Mouse (Mus musculus) ES-E14 (cell line): ENCODE measurements at regions not wholly inside any gene's neighbourhood (a gene's known extent, or its start where the extent isn't known, plus 50 kb on each side); places are given as distances from the start of the nearest gene placed in this dataset.

Source experiments
- DNase-seq: peaks from one replicate; pipeline ENCODE4 v3.0.0-alpha.2; 2013; ENCODE audit warnings: low read depth, low spot score
- H3K27ac ChIP-seq: 2 replicates; pipeline ENCODE4 v1.5.1; 2012; ENCODE audit warnings: low read depth, mild to moderate bottlenecking, low read length, moderate library complexity, mixed read lengths; ENCODE audit not compliant: poor library complexity, insufficient read depth, severe bottlenecking
- H3K36me3 ChIP-seq: 2 replicates; pipeline ENCODE4 v1.6.1; 2012; ENCODE audit warnings: mild to moderate bottlenecking, low read length, moderate library complexity, mixed read lengths; ENCODE audit not compliant: control insufficient read depth, poor library complexity, insufficient read depth, severe bottlenecking
- H3K4me1 ChIP-seq, 2 experiments: fragments of 150-350 bp in 1 of 2; sonication (generic) in 1 of 2; 2 replicates each; pipeline ENCODE4 v1.6.1; 2012; ENCODE audit warnings: low read length in 2 of 2, mild to moderate bottlenecking in 1 of 2, mixed read lengths in 1 of 2; ENCODE audit not compliant: control insufficient read depth in 2 of 2, insufficient read depth in 2 of 2, poor library complexity in 1 of 2
- H3K4me3 ChIP-seq, 2 experiments: fragments of 150-350 bp in 1 of 2; sonication (generic) in 1 of 2; 2 replicates each; pipeline ENCODE4 v1.5.1; 2012; ENCODE audit warnings: low read length in 2 of 2, low read depth in 1 of 2, mild to moderate bottlenecking in 1 of 2, mixed read lengths in 1 of 2; ENCODE audit not compliant: insufficient read depth in 1 of 2, poor library complexity in 1 of 2, severe bottlenecking in 1 of 2
- H3K9ac ChIP-seq: 2 replicates; pipeline ENCODE4 v1.6.1; 2012; ENCODE audit warnings: low read depth, mild to moderate bottlenecking, low read length, mixed read lengths; ENCODE audit not compliant: poor library complexity, insufficient read depth, severe bottlenecking
- H3K9me3 ChIP-seq: fragments of 150-350 bp; sonication (generic); 2 replicates; pipeline ENCODE4 v1.6.1; 2012; ENCODE audit warnings: low read depth, mild to moderate bottlenecking, low read length; ENCODE audit not compliant: control insufficient read depth, insufficient read depth
- CHD2 ChIP-seq: IDR thresholded peaks from 2 replicates; pipeline ENCODE4 v1.6.1; 2014; ENCODE audit warnings: mild to moderate bottlenecking, low read depth, low read length, inconsistent platforms
- HCFC1 ChIP-seq: IDR thresholded peaks from 2 replicates; pipeline ENCODE4 v1.6.1; 2012; ENCODE audit warnings: low read length, inconsistent platforms, borderline replicate concordance; ENCODE audit not compliant: insufficient read depth
- MAFK ChIP-seq: IDR thresholded peaks from 2 replicates; pipeline ENCODE4 v1.6.1; 2014; ENCODE audit warnings: mild to moderate bottlenecking, low read depth, low read length, inconsistent platforms; ENCODE audit not compliant: insufficient read depth
- ZC3H11A ChIP-seq: IDR thresholded peaks from 2 replicates; pipeline ENCODE4 v1.6.1; 2012; ENCODE audit warnings: low read depth, mild to moderate bottlenecking, inconsistent platforms, low read length, borderline replicate concordance
- ZNF384 ChIP-seq: IDR thresholded peaks from 2 replicates; pipeline ENCODE4 v1.6.1; 2012; ENCODE audit warnings: low read depth, low read length, inconsistent platforms
- in situ Hi-C, 2 experiments: fragments of 600-800 bp; cut with MboI; formaldehyde crosslinking; loops; one replicate each; pipeline ENCODE4 v1.15.1; 2025; ENCODE audit warnings: low sequenced_read_pairs in 2 of 2, inconsistent platforms in 1 of 2; ENCODE audit not compliant: unreplicated experiment in 2 of 2

- Histone ChIP-seq H3K4me3 (no peak overlapping the region), H3K4me1 (no peaks in the 10 kb centered on the region), H3K36me3 (no peaks in the 10 kb centered on the region), H3K9me3 (no peaks in the 10 kb centered on the region), H3K27ac (no peak overlapping the region), H3K9ac (no peak overlapping the region)
- TF ChIP-seq MAFK (no peak), ZNF384 (no peak)
- DNase-seq, result no peak
- in situ Hi-C loops, result no loop called here
Measured at GRCm38 (mm10) chr6:117104463-117104862, 63.9 kb upstream of the Cxcl12 start.

GRCm38 (mm10) chr6:117105182-117105589 lies 63.1 kb upstream of the Cxcl12 start:
- Histone ChIP-seq H3K27ac (no peak overlapping the region), H3K9ac (no peak overlapping the region), H3K36me3 (no peaks in the 10 kb centered on the region), H3K4me1 (no peaks in the 10 kb centered on the region), H3K4me3 (no peak overlapping the region), H3K9me3 (no peaks in the 10 kb centered on the region)
- TF ChIP-seq ZC3H11A, result no peak
- TF ChIP-seq MAFK, result no peak
- TF ChIP-seq HCFC1, result no peak
- no peak for TF ChIP-seq ZNF384
- TF ChIP-seq CHD2, result no peak
- no peak for DNase-seq
- in situ Hi-C loops, result no loop called here

- Histone ChIP-seq H3K4me1 (no peaks in the 10 kb centered on the region), H3K9me3 (no peaks in the 10 kb centered on the region), H3K36me3 (no peaks in the 10 kb centered on the region), H3K9ac (no peak overlapping the region), H3K4me3 (no peak overlapping the region), H3K27ac (no peak overlapping the region)
- in situ Hi-C loops, result no loop called here
- TF ChIP-seq HCFC1 (no peak), ZNF384 (no peak), CHD2 (no peak), ZC3H11A (no peak), MAFK (no peak)
- DNase-seq, result no peak
Measured at GRCm38 (mm10) chr6:117110291-117110690, 58.0 kb upstream of the Cxcl12 start.

- Histone ChIP-seq H3K9ac (no peak overlapping the region), H3K36me3 (no peaks in the 10 kb centered on the region), H3K9me3 (no peaks in the 10 kb centered on the region), H3K4me1 (no peaks in the 10 kb centered on the region), H3K4me3 (no peak overlapping the region), H3K27ac (no peak overlapping the region)
- no peak for DNase-seq
- TF ChIP-seq CHD2, result no peak
- no peak for TF ChIP-seq HCFC1
- TF ChIP-seq ZC3H11A, result no peak
- TF ChIP-seq ZNF384, result no peak
- no peak for TF ChIP-seq MAFK
- in situ Hi-C loops, result no loop called here
Measured at GRCm38 (mm10) chr6:117114859-117115258, 53.5 kb upstream of the Cxcl12 start.

- no peak overlapping the region for H3K4me3 ChIP-seq
- no peak overlapping the region for H3K27ac ChIP-seq
- DNase-seq, result no peak
- no peaks in the 10 kb centered on the region for H3K36me3 ChIP-seq
- H3K9ac ChIP-seq, result no peak overlapping the region
- no peak for TF ChIP-seq CHD2
- TF ChIP-seq ZNF384, result no peak
- TF ChIP-seq HCFC1, result no peak
- no peak for TF ChIP-seq ZC3H11A
- no peak for TF ChIP-seq MAFK
- no peaks in the 10 kb centered on the region for H3K9me3 ChIP-seq
- no peaks in the 10 kb centered on the region for H3K4me1 ChIP-seq
- in situ Hi-C loops, result no loop called here
Measured at GRCm38 (mm10) chr6:117118081-117118480, 50.3 kb upstream of the Cxcl12 start.
